10 mouse cellular contexts compared by ENCODE assay signal in the genomic region with DNA sequence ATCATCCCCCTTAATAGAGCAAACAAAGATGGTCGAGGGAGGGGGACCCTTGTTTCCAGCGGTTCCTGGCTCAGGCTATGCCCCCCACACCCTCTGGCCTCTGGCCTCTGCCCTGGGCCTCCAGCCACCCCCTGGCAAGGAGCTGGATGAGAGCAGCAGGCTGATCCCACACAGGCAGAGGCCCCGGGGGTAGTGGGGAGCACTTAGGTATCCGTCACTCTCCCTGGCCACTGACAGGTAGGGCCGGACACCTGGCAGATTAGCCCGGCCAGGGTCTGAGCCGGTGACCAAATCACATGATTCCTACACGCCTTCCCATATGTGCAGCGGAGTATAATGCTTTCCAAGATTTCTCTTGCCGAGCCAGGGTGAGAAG. TPM values are rescaled to one million over a fixed set of nuclear protein-coding genes. Genes with fewer than 3 reads are reported as not detected.
DNase-seq lines count a peak whose midpoint lies in the region; ATAC-seq and TF ChIP-seq lines count a peak whose summit lies in the region.
"Had no signal": no experiment of that assay in that cellular context is flagged by ENCODE, and none has a peak within 500 bp of the region (broad histone marks: within the 10 kb centered on the region; RNA-seq: fewer than 3 reads in every experiment).

No protein-coding gene starts in this region.

- no peak for DNase-seq in heart, embryonic 10.5 days (ENCODE audit: low spot score)
- DNase-seq in heart, adult 2 months, result no peak
- DNase-seq in testis, postnatal 14 days (ENCODE audit: low spot score), result no peak
- DNase-seq in liver, embryonic 14.5 days (ENCODE audit: low read depth in 3 of 3, low spot score in 3 of 3), result no peak
- DNase-seq in thymus, postnatal 10 days (ENCODE audit: low spot score in 2 of 2), result no peak
- DNase-seq in adrenal gland, adult 18-20 months (ENCODE audit: low spot score in 2 of 2), result no peak
- DNase-seq in gastrocnemius, postnatal 10 days, result no peak

- peak overlapping the region; percentile 80; the same call in 1 of the 2 replicates for H3K27ac ChIP-seq in heart, embryonic 10.5 days
- no peak overlapping the region for H3K27ac ChIP-seq in heart, adult 2 months
- no peak overlapping the region for H3K27ac ChIP-seq in testis, adult 2 months (ENCODE audit: control insufficient read depth, insufficient read depth, low read depth, low read length)
- no peak overlapping the region for H3K27ac ChIP-seq in liver, embryonic 14.5 days

- no peaks in the 10 kb centered on the region for H3K36me3 ChIP-seq in heart, embryonic 10.5 days
- no peaks in the 10 kb centered on the region for H3K36me3 ChIP-seq in heart, adult 2 months (ENCODE audit: control insufficient read depth, insufficient read depth, low read length)
- H3K36me3 ChIP-seq in testis, adult 2 months (ENCODE audit: control insufficient read depth, insufficient read depth, low read length), result no peaks in the 10 kb centered on the region
- no peaks in the 10 kb centered on the region for H3K36me3 ChIP-seq in liver, embryonic 14.5 days (replicated peaks; ENCODE audit: control insufficient read depth, insufficient read depth, low read depth)

- H3K79me2 ChIP-seq in heart, adult 2 months (replicated peaks; ENCODE audit: control insufficient read depth, insufficient read depth, low read length), result no peaks in the 10 kb centered on the region

- TF ChIP-seq EP300 in heart, adult 2 months (IDR thresholded peaks at IDR 0.05; ENCODE audit: insufficient read depth, low read depth, low read length), result no peak
- TF ChIP-seq EP300 in liver, embryonic 14.5 days (IDR thresholded peaks at IDR 0.05; ENCODE audit: low read depth), result no peak

- H3K4me1 ChIP-seq in heart, embryonic 10.5 days, result peaks cover 36% of the 10 kb centered on the region
- H3K4me1 ChIP-seq in heart, adult 2 months (ENCODE audit: control insufficient read depth, insufficient read depth, low read length), result no peaks in the 10 kb centered on the region
- peaks cover 15% of the 10 kb centered on the region for H3K4me1 ChIP-seq in testis, adult 2 months (ENCODE audit: control insufficient read depth, insufficient read depth, low read length)
- H3K4me1 ChIP-seq in liver, embryonic 14.5 days (replicated peaks; ENCODE audit: control insufficient read depth in 2 of 2, insufficient read depth in 2 of 2, low read length in 1 of 2), result no peaks in the 10 kb centered on the region

- no peak overlapping the region for H3K9ac ChIP-seq in heart, adult 2 months (ENCODE audit: low read depth, low read length)
- H3K9ac ChIP-seq in liver, embryonic 14.5 days (replicated peaks), result no peak overlapping the region

- peak overlapping the region; percentile 72 for H3K4me3 ChIP-seq in heart, embryonic 10.5 days
- H3K4me3 ChIP-seq in heart, adult 2 months, result no peak overlapping the region; the same call in 1 of the 2 replicates
- H3K4me3 ChIP-seq in testis, adult 2 months (ENCODE audit: control insufficient read depth, low read depth, low read length), result peak overlapping the region; percentile 56
- no peak overlapping the region for H3K4me3 ChIP-seq in liver, embryonic 14.5 days (ENCODE audit: insufficient read depth in 1 of 2, low read depth in 2 of 2, low read length in 2 of 2)

- H3K27me3 ChIP-seq in heart, embryonic 10.5 days (ENCODE audit: insufficient read depth, poor library complexity, severe bottlenecking), result peaks cover 23% of the 10 kb centered on the region
- peaks cover 2% of the 10 kb centered on the region; the same call in 1 of the 2 replicates for H3K27me3 ChIP-seq in heart, adult 2 months (ENCODE audit: control insufficient read depth, insufficient read depth, low read length)
- H3K27me3 ChIP-seq in testis, adult 2 months (ENCODE audit: control insufficient read depth, insufficient read depth, low read length), result no peaks in the 10 kb centered on the region
- H3K27me3 ChIP-seq in liver, embryonic 14.5 days (ENCODE audit: control insufficient read depth, insufficient read depth, low read length), result 0 out of 2 replicates have a peak, but pooled peaks cover 5% of the 10 kb centered on the region

- no peak for ATAC-seq in liver, embryonic 14.5 days (ENCODE audit: insufficient read depth)

- no peak for TF ChIP-seq CTCF in heart, adult 2 months (IDR thresholded peaks at IDR 0.05)
- TF ChIP-seq CTCF in testis, adult 2 months (IDR thresholded peaks at IDR 0.05; ENCODE audit: control insufficient read depth, insufficient read depth, insufficient replicate concordance, low read depth, low read length), result no peak
- TF ChIP-seq CTCF in liver, embryonic 14.5 days (IDR thresholded peaks at IDR 0.05; ENCODE audit: low read depth), result no peak

- no peaks in the 10 kb centered on the region for H3K9me3 ChIP-seq in heart, embryonic 10.5 days
- H3K9me3 ChIP-seq in liver, embryonic 14.5 days (ENCODE audit: control insufficient read depth, low read length), result no peaks in the 10 kb centered on the region

- 54% methylated on average over 10 of the region's 10 CpGs for WGBS in heart, embryonic 10.5 days
- WGBS in heart, adult 2 months, result 80% methylated on average over 10 of the region's 10 CpGs
- WGBS in liver, embryonic 14.5 days (ENCODE audit: insufficient replicate concordance), result 64% methylated on average over 10 of the region's 10 CpGs

- peak overlapping the region; percentile 51 for H3K4me2 ChIP-seq in liver, embryonic 14.5 days (ENCODE audit: low read depth)

- no peak for TF ChIP-seq POLR2A in heart, adult 2 months (IDR thresholded peaks at IDR 0.05; ENCODE audit: insufficient read depth, low read depth, low read length)
- no peak for TF ChIP-seq POLR2A in testis, adult 2 months (IDR thresholded peaks at IDR 0.05; ENCODE audit: control insufficient read depth, low read depth, low read length)

- intact Hi-C loops in heart, adult 2 months (cut with DNase I), result no loop called here

RNA-seq across cellular contexts. Expression of a gene that starts 5.7 kb away (rescaled TPM):
- 30.6 and 33.1 TPM in 2 replicates for polyA plus RNA-seq in heart, embryonic 10.5 days (2016; fragmentation: Nextera tagmentation; extraction: Ambion mirVana)
- total RNA-seq in heart, adult 2 months (2021), result 1 to 10 TPM; 2.8 to 4.9 TPM
- 5.9 and 8.1 TPM in 2 replicates for polyA plus RNA-seq in heart, adult 2 months (2012; rRNA removed)
- polyA plus RNA-seq in testis, adult 2 months (2012; rRNA removed), result 13.0 and 13.4 TPM in 2 replicates
- 5.2 and 6.6 TPM in 2 replicates for polyA plus RNA-seq in liver, embryonic 14.5 days (2012; rRNA removed)
- polyA plus RNA-seq in liver, embryonic 14.5 days (2014; fragmentation: Nextera tagmentation; extraction: Ambion mirVana), result 3.0 and 3.7 TPM in 2 replicates
- total RNA-seq in adrenal gland, adult 18-20 months (2021), result 10 to 100 TPM in 1 of 2 experiments, 1 to 10 TPM in 1; 5.5 to 11.0 TPM
- 10 to 100 TPM; 12.3 to 12.7 TPM for total RNA-seq in gastrocnemius, postnatal 10 days (2021)

RNA-seq across cellular contexts. Expression of a gene that starts 56.2 kb away (rescaled TPM):
- 4.3 and 6.5 TPM in 2 replicates for polyA plus RNA-seq in heart, embryonic 10.5 days (2016; fragmentation: Nextera tagmentation; extraction: Ambion mirVana)
- total RNA-seq in heart, adult 2 months (2021), result 1 to 10 TPM in 1 of 2 experiments, under 1 TPM in 1; 0.70 to 1.5 TPM
- polyA plus RNA-seq in heart, adult 2 months (2012; rRNA removed), result 1.7 and 1.9 TPM in 2 replicates
- 3.1 and 3.7 TPM in 2 replicates for polyA plus RNA-seq in testis, adult 2 months (2012; rRNA removed)
- polyA plus RNA-seq in liver, embryonic 14.5 days (2012; rRNA removed), result 0.29 and 0.36 TPM in 2 replicates
- polyA plus RNA-seq in liver, embryonic 14.5 days (2014; fragmentation: Nextera tagmentation; extraction: Ambion mirVana), result 0.22 and 0.32 TPM in 2 replicates
- total RNA-seq in adrenal gland, adult 18-20 months (2021), result 1 to 10 TPM in 1 of 2 experiments, under 1 TPM in 1; 0.53 to 1.3 TPM
- total RNA-seq in gastrocnemius, postnatal 10 days (2021), result not detected
- total RNA-seq: granulocyte monocyte progenitor cell, adult 5-6 weeks; neutrophil, adult 5-6 weeks had no signal

Comparison
In these comparisons a context has a peak if more than half of its experiments do, and no peak if none do; other contexts are left out.
1. H3K4me3 ChIP-seq: peak in heart, embryonic 10.5 days (single experiment) and testis, adult 2 months (single experiment); none in heart, adult 2 months (single experiment) and liver, embryonic 14.5 days (0 of 2).